Mouse (Mus musculus): ENCODE measurements around the gene Hps1. TPM values are rescaled to one million over a fixed set of nuclear protein-coding genes. Genes with fewer than 3 reads are reported as not detected.

Gene Hps1
- total RNA-seq, 2 experiments from 2014 or later: 2.8 to 3.6 TPM

DNA sequence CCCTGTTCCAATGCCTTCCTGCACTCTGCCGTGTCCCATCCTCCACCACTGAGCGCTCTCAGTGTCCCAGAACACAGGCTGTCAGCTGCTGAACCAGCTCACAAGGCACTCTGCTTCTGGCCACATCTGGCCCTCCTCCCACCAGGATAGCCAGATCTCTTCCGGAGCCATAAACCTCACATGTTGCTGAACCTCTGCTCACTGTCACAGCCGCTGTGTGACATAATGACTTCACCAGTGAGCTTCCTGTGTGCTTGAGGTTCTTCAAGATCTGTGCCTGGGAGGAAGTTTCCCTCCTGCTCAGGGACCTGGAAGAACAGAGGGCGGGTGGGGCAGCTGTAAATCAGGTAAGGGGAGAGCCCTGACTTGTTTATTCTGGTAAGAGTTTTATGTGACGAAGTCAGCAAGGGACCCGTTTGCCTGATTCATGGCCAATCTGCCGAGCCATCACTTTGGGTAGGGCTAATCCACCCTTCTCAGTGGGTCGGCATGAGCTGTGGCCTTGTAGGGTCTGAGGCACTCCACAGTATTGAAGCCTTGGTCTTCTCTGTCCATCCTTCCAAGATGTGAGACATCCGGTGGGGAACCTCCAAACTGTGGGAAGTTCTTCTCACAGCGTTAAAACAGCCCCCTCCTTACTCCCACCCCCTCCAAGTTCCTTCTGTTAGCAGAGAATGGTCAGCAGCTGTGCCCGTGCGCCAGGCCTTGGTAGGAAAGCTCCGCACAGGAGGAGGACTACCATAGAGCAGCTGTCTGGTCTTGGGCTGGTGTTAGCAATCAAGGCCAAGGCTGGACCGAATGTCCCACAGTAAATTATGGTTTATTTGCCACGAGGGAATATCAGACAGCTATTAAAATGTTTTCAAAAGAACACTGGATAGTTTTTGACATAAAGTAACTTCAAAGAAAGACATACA is 54.5 kb downstream of the Hps1 start:
- intact Hi-C loops (cut with DNase I): no loop called here
- DNase-seq: peak; percentile 39 to 47

GRCm38 (mm10) chr19:42723302-42723701 is 56.5 kb downstream of the Hps1 start:
- no peak for DNase-seq
- intact Hi-C loops (cut with DNase I): no loop called here

DNA sequence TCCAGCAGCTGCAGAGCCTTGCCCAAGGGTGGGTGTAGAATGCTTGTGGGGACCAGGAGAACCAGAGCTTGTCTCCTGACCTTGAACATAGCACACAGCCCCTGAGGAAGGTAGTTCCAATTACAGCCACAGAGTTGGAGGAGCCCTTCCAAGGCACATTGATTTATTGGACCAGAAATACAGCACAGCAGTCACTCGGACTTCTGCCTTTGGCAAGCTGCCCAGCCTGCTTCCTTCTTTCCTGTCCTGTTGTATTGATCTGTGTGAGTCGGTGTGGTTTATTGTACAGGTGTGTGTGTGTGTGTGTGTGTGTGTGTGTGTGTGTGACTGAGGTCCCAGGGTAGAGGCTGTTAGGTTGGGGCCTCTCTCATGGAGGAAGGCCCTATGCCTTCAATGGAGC is 57.3 kb downstream of the Hps1 start:
- DNase-seq: no peak
- intact Hi-C loops (cut with DNase I): no loop called here

DNA sequence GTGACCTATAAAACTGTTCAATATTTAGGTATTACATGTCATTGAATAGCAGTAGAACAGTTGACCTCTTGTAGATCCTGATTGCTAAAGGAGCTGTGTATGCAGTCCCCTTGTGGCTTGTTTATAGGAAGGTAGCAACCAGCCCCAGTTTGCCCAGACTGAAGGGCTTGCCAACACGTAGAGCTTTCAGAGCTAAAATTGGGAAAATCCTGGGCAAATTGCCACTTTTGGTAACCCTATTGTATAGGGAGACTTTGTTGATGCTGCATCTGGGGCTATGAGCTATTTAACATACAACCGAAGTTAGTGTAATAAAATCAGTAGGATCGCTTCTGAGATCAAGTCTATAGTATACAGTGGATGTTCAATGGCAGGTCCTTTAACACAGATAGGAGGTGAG is 61.7 kb downstream of the Hps1 start:
- DNase-seq: no peak
- intact Hi-C loops (cut with DNase I): no loop called here

DNA sequence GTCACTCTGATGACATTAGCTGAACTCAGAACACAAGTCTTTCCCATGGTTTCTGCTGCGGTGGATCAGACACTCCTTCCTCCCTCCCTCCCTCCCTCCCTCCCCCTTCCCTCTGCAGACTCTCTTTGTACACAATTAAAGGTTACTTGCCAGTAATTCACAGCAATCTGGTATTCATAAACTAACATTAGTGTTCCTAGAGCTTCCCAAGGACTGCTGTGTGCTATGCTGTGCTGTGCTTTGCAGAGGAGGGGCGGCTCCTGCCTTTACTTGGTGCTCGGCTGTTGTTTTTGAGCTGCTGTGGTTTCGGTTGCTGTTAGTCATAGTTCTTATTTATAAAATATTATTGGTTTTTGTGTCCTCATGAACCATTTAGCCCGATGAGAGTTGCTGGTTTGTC is 62.1 kb downstream of the Hps1 start:
- DNase-seq: no peak
- intact Hi-C loops (cut with DNase I): no loop called here

DNA sequence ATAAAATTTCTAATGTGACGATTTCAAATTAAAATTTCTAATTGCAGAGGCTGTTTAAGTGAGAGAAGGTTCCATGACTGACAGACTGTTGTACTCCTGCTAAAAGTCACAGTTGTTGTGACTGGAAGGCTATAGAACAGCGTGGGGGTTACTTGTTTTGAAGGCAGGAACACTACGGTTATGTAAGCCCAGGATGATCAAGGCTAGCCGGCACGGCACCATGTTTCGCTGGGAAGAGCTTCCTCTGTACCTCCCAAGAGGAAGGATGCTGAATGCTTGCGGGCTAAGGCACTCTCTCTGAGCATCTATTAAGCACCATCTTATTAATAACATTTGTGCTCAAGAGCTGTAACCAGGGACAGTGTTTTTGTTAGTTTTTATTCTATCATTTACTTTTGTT is 63.3 kb downstream of the Hps1 start:
- DNase-seq: no peak
- intact Hi-C loops (cut with DNase I): no loop called here

DNA sequence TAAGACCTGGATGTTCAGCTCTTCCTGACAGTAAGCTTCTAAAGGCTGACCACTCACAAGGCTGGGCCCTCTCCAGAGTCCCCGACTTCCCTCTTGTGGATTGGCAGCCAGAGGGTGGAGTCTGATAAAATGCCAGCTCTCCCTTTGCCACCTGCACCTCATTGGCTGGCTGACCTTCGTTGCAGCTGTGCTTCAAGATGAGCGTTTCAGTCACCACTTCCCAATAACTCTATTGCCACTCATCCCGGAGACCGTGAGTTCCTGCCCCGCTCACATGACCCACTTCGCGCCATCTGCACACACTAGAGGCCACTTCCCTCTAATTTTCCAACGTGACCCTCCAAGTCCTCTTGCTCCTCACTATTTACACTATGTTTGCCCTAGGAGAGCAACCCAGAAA is 66.0 kb downstream of the Hps1 start:
- intact Hi-C loops (cut with DNase I): no loop called here
- no peak for DNase-seq

Other genes starting within 250 kb of the Hps1 start
- 1 to 10 TPM; 1.1 to 1.6 TPM for gene Loxl4, start 167.2 kb downstream of the Hps1 start, total RNA-seq (2021)
- 1 to 10 TPM; 7.3 to 7.5 TPM for gene Pyroxd2, start 27.2 kb downstream of the Hps1 start, total RNA-seq (2021)